Mouse (Mus musculus): Measurements from ENCODE around the gene Fam13c. TPM values are rescaled to one million over a fixed set of nuclear protein-coding genes. Genes with fewer than 3 reads are reported as not detected.

Fam13c gene
- polyA plus RNA-seq (2014; fragmentation: Nextera tagmentation; extraction: Ambion mirVana): 11.4 and 11.9 TPM in 2 replicates

DNA sequence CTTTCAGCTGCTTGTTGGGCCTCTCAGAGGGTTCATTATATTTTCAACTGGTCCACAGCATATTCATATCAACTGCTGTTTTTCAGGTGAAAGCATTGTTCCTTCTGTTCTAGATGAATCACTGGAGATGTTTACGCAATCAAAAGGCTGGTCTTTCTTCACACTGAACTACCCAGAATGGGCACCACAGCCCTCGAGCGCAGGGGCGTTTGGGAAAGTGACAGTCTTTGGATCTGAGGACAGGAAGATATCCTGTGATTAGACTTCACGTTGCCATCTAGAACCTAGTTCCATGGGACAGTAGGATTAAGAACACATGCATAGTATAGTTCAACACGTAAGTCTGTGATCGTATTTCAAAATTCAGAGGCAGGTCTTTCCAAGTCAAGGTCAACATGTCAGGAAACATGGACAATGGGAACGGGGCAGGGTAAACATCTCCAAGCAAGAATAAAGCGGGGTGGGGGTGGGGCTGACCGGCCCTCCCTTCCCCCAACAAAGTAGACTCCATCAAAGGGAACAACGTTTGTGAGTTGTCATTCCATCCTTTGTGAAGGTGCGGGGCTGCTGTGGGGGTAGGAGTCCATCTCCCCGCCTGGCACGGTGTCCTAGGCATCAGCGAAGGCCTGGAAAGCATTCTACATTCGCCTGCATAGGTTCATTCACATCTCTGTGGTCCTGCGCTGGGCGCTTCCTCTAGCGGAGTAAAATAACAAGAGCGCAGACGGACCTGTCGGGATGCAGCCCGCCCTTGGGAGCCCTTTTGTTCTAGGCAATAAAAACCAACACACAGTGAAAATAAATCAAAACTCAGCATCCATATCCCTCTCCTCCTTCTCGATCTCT lies at the start of gene Fam13c:
Gene Fam13c, plus strand, starts transcription at position 806 of the 846 bp plus-strand sequence.
- Histone ChIP-seq H3K36me3 (ENCODE audit: control insufficient read depth, insufficient read depth, low read length) (no peaks in the 10 kb centered on the region), H3K4me1 (ENCODE audit: control insufficient read depth, insufficient read depth, low read length) (peaks cover 9% of the 10 kb centered on the region), H3K27me3 (ENCODE audit: control insufficient read depth, insufficient read depth, low read length) (no peaks in the 10 kb centered on the region), H3K9me3 (ENCODE audit: control insufficient read depth, low read length) (no peaks in the 10 kb centered on the region), H3K4me2 (ENCODE audit: low read depth) (peak within 1 kb of the TSS; percentile 87), H3K4me3 (ENCODE audit: low read depth, low read length) (peak within 1 kb of the TSS; percentile 59), H3K9ac (ENCODE audit: low read length) (peak within 1 kb of the TSS; percentile 88), H3K27ac (ENCODE audit: low read depth, low read length) (peak within 1 kb of the TSS; percentile 90)
- peak; percentile 79 for ATAC-seq (ENCODE audit: insufficient read depth, low FRiP score, low TSS enrichment)
- WGBS: 10% methylated on average over 24 of the region's 24 CpGs
- DNase-seq (ENCODE audit: low spot score): peak; percentile 56

DNA sequence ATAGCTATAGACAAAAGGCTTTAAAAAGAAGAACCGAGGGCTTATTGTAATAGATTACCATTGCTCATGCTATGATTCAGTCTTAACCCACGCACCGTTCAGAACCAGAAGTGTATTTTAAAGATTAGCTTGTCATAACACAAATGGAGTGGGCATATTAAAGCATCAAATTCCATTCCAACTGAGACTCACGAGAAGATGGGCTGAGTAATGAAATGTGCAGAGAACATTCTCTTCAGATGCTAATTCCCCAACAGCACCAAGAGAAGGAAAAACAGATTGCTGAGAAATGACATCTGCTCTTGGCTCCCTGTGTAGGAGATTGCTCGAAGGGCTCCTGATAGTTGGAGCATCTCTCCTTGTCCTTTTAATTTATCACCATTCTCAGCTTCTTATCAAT lies 44.4 kb upstream of the Fam13c start:
- Histone ChIP-seq H3K27ac (ENCODE audit: low read depth, low read length) (no peak overlapping the region), H3K4me2 (ENCODE audit: low read depth) (no peak overlapping the region), H3K27me3 (ENCODE audit: control insufficient read depth, insufficient read depth, low read length) (no peaks in the 10 kb centered on the region), H3K4me3 (ENCODE audit: low read depth, low read length) (no peak overlapping the region), H3K36me3 (ENCODE audit: control insufficient read depth, insufficient read depth, low read length) (no peaks in the 10 kb centered on the region), H3K9ac (ENCODE audit: low read length) (no peak overlapping the region), H3K4me1 (ENCODE audit: control insufficient read depth, insufficient read depth, low read length) (no peaks in the 10 kb centered on the region), H3K9me3 (ENCODE audit: control insufficient read depth, low read length) (peaks cover 7% of the 10 kb centered on the region)
- no peak for ATAC-seq (ENCODE audit: insufficient read depth, low FRiP score, low TSS enrichment)
- no peak for DNase-seq (ENCODE audit: low spot score)
- whole genome bisulfite sequencing: 84% methylated on average over 5 of the region's 5 CpGs

- DNase-seq (ENCODE audit: low spot score) (no peak), ATAC-seq (ENCODE audit: insufficient read depth, low FRiP score, low TSS enrichment) (no peak)
- H3K4me3 ChIP-seq (ENCODE audit: low read depth, low read length): no peak overlapping the region
- 92% methylated on average over 6 of the region's 6 CpGs for WGBS
- no peaks in the 10 kb centered on the region for H3K4me1 ChIP-seq (ENCODE audit: control insufficient read depth, insufficient read depth, low read length)
- H3K9me3 ChIP-seq (ENCODE audit: control insufficient read depth, low read length): peaks cover 7% of the 10 kb centered on the region
- H3K36me3 ChIP-seq (ENCODE audit: control insufficient read depth, insufficient read depth, low read length): no peaks in the 10 kb centered on the region
- H3K27me3 ChIP-seq (ENCODE audit: control insufficient read depth, insufficient read depth, low read length): no peaks in the 10 kb centered on the region
- no peak overlapping the region for H3K4me2 ChIP-seq (ENCODE audit: low read depth)
- no peak overlapping the region for H3K27ac ChIP-seq (ENCODE audit: low read depth, low read length)
- H3K9ac ChIP-seq (ENCODE audit: low read length): no peak overlapping the region
These were observed 42.1 kb upstream of the Fam13c start for GRCm38 (mm10) chr10:70398224-70398623.

DNA sequence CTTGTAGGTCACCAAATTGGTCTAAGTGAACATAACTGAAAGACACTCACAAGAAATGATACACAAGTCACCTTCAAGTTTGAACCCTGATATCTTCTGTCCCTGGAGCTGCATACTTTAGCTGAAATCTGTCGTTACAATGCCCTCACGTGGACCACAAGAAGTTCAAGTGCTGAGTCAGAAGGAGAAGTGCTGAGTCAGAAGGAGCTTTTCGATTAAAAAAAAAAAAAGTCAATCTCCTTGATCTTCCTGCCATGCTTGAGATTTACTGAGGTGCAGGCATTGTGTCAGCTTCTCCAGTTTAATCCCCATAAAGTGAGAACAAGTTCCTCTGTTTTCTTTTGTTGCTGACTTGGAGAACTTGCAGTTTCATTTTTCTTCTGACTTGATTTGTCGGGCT lies 38.3 kb upstream of the Fam13c start:
- H3K9ac ChIP-seq (ENCODE audit: low read length): no peak overlapping the region
- H3K4me1 ChIP-seq (ENCODE audit: control insufficient read depth, insufficient read depth, low read length): no peaks in the 10 kb centered on the region
- 85% methylated on average over 4 of the region's 4 CpGs for WGBS
- H3K4me3 ChIP-seq (ENCODE audit: low read depth, low read length): no peak overlapping the region
- H3K27me3 ChIP-seq (ENCODE audit: control insufficient read depth, insufficient read depth, low read length): no peaks in the 10 kb centered on the region
- DNase-seq (ENCODE audit: low spot score) (no peak), ATAC-seq (ENCODE audit: insufficient read depth, low FRiP score, low TSS enrichment) (no peak)
- no peaks in the 10 kb centered on the region for H3K36me3 ChIP-seq (ENCODE audit: control insufficient read depth, insufficient read depth, low read length)
- no peak overlapping the region for H3K4me2 ChIP-seq (ENCODE audit: low read depth)
- no peaks in the 10 kb centered on the region for H3K9me3 ChIP-seq (ENCODE audit: control insufficient read depth, low read length)
- H3K27ac ChIP-seq (ENCODE audit: low read depth, low read length): no peak overlapping the region

DNA sequence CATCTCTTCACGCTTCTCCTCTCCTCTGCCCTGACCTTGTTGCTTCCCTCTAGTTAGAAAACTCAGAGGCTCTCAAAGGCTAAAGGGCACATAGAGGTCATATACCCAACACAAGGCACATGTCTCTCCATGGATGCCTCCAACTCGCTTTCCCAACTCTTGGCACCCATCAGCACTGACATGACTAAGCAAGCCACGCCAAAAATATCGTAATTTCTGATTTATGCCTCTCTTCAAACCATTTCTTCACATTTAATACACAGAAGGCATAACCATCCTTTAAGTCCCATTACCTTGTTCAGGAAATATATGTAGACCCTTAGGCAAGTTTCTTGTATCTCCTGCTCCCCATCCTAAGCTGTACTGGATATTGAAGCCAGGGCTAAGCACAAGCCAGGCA lies 37.6 kb upstream of the Fam13c start:
- no peak for DNase-seq (ENCODE audit: low spot score)
- Histone ChIP-seq H3K4me3 (ENCODE audit: low read depth, low read length) (no peak overlapping the region), H3K9me3 (ENCODE audit: control insufficient read depth, low read length) (no peaks in the 10 kb centered on the region), H3K27ac (ENCODE audit: low read depth, low read length) (no peak overlapping the region), H3K4me1 (ENCODE audit: control insufficient read depth, insufficient read depth, low read length) (no peaks in the 10 kb centered on the region), H3K27me3 (ENCODE audit: control insufficient read depth, insufficient read depth, low read length) (no peaks in the 10 kb centered on the region), H3K4me2 (ENCODE audit: low read depth) (no peak overlapping the region), H3K36me3 (ENCODE audit: control insufficient read depth, insufficient read depth, low read length) (no peaks in the 10 kb centered on the region), H3K9ac (ENCODE audit: low read length) (no peak overlapping the region)
- WGBS: 77% methylated on average over 4 of the region's 4 CpGs
- no peak for ATAC-seq (ENCODE audit: insufficient read depth, low FRiP score, low TSS enrichment)

DNA sequence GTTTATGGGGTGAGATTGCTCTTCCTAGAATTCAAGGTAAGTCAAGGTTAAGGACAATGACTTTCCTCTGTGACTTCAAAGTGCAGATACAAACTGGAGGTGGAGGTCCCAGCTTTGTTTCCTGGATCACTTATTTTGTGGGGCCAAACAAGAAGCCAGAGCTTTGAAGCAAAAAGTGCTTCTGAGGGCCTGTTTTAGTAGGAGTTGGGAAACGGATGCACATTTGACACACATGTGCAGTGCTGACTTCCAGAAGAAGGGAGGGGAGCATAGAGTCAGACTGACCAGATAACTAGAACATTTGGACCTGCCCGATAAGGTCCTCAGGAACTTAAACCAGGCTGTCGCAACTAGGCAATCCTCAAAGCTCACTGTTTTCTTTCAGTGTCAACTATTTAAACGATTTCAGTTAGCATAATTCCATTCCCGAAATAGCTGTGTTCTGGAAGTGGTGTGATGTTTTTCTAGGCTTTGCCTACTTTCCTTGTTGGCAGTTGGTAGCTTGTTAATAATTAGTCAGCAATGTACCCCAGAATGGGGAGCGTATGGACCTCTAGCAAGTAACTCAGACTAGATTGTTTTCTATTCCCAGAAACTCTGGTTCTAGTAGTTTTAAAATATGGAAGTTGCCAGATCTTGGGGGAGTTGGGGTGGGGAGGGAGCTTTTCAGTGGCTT lies 22.3 kb upstream of the Fam13c start:
- ATAC-seq (ENCODE audit: insufficient read depth, low FRiP score, low TSS enrichment) (no peak), DNase-seq (ENCODE audit: low spot score) (no peak)
- no peak overlapping the region for H3K4me3 ChIP-seq (ENCODE audit: low read depth, low read length)
- H3K36me3 ChIP-seq (ENCODE audit: control insufficient read depth, insufficient read depth, low read length): no peaks in the 10 kb centered on the region
- no peak overlapping the region for H3K9ac ChIP-seq (ENCODE audit: low read length)
- no peaks in the 10 kb centered on the region for H3K9me3 ChIP-seq (ENCODE audit: control insufficient read depth, low read length)
- no peaks in the 10 kb centered on the region for H3K27me3 ChIP-seq (ENCODE audit: control insufficient read depth, insufficient read depth, low read length)
- H3K4me2 ChIP-seq (ENCODE audit: low read depth): no peak overlapping the region
- no peak overlapping the region for H3K27ac ChIP-seq (ENCODE audit: low read depth, low read length)
- 94% methylated on average over 6 of the region's 6 CpGs for WGBS
- no peaks in the 10 kb centered on the region for H3K4me1 ChIP-seq (ENCODE audit: control insufficient read depth, insufficient read depth, low read length)

DNA sequence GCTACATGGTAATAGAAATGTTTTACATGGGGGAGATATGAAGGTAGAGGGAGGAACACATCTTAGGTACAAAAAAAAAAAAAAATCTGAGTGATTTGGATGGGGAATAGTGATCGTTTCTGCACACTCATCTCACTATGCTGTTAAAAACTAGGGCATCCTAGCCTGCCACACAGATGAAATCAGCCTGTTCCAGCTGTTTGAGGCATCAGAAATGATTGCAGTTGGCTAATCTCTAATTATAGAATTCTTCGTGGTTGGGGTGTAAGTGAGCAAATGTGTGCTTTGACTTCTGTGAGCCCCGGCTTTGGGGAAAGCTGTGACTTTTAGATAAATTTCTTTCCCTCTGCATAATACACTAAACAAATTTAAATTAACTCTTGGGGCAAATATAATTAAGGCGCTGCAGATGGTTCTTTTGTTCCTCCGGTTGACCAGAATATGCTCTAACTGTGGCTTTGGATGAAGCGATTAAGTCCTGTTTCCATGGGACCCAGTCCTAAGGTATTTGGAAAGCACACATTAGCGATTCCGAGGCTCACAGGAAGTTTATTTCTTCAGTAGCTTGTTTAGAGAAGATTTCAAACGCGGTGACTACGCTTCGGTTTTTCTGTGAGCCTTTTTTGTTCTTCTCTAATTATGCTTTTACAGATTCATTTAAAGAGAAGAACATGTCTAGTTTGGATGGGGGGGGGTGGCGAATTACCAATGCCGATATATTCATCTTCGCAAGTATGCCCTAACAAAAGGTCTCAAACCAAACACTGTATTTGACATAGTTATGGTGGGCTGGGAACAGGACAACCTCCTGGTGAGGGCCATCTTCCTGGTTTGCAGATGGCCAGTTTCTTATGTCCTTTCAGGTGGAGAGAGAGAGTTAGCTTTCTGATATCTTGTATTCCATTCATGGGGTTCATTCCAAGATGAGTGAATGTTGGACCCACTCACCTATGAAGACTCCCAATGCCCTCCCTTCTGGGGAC lies 20.7 kb upstream of the Fam13c start:
- H3K4me3 ChIP-seq (ENCODE audit: low read depth, low read length): no peak overlapping the region
- no peak overlapping the region for H3K9ac ChIP-seq (ENCODE audit: low read length)
- 74% methylated on average over 15 of the region's 15 CpGs for WGBS
- H3K9me3 ChIP-seq (ENCODE audit: control insufficient read depth, low read length): no peaks in the 10 kb centered on the region
- H3K27ac ChIP-seq (ENCODE audit: low read depth, low read length): no peak overlapping the region
- no peaks in the 10 kb centered on the region for H3K4me1 ChIP-seq (ENCODE audit: control insufficient read depth, insufficient read depth, low read length)
- no peak overlapping the region for H3K4me2 ChIP-seq (ENCODE audit: low read depth)
- no peaks in the 10 kb centered on the region for H3K36me3 ChIP-seq (ENCODE audit: control insufficient read depth, insufficient read depth, low read length)
- DNase-seq (ENCODE audit: low spot score) (no peak), ATAC-seq (ENCODE audit: insufficient read depth, low FRiP score, low TSS enrichment) (no peak)
- H3K27me3 ChIP-seq (ENCODE audit: control insufficient read depth, insufficient read depth, low read length): no peaks in the 10 kb centered on the region

- Histone ChIP-seq H3K4me2 (ENCODE audit: low read depth) (no peak overlapping the region), H3K36me3 (ENCODE audit: control insufficient read depth, insufficient read depth, low read length) (no peaks in the 10 kb centered on the region), H3K27me3 (ENCODE audit: control insufficient read depth, insufficient read depth, low read length) (no peaks in the 10 kb centered on the region), H3K27ac (ENCODE audit: low read depth, low read length) (no peak overlapping the region), H3K9me3 (ENCODE audit: control insufficient read depth, low read length) (no peaks in the 10 kb centered on the region), H3K4me3 (ENCODE audit: low read depth, low read length) (no peak overlapping the region), H3K4me1 (ENCODE audit: control insufficient read depth, insufficient read depth, low read length) (no peaks in the 10 kb centered on the region), H3K9ac (ENCODE audit: low read length) (no peak overlapping the region)
- DNase-seq (ENCODE audit: low spot score): no peak
- 58% methylated on average over 3 of the region's 3 CpGs for WGBS
- no peak for ATAC-seq (ENCODE audit: insufficient read depth, low FRiP score, low TSS enrichment)
These were observed 13.9 kb upstream of the Fam13c start for GRCm38 (mm10) chr10:70426373-70426772.

Measured in neural tube, embryonic 11.5 days (tissue).